Mouse (Mus musculus) bone marrow macrophage, adult 2 months (primary cell): Measurements from ENCODE around the gene Ubxn1. TPM values are rescaled to one million over a fixed set of nuclear protein-coding genes. Genes with fewer than 3 reads are reported as not detected.
A peak's percentile ranks its signal among the peaks of the same experiment; 100 is the strongest.

Experiments used
- H3K27ac ChIP-seq: 2 replicates; pipeline ENCODE4 v1.5.1; 2012; ENCODE audit warnings: low read depth, low read length; ENCODE audit not compliant: insufficient read depth
- H3K4me1 ChIP-seq: 2 replicates; pipeline ENCODE4 v1.6.1; 2012; ENCODE audit warnings: low read length; ENCODE audit not compliant: control insufficient read depth, insufficient read depth
- H3K4me3 ChIP-seq: 2 replicates; pipeline ENCODE4 v1.5.1; 2012; ENCODE audit warnings: mild to moderate bottlenecking, low read length, moderate library complexity; ENCODE audit not compliant: insufficient read depth
- CTCF ChIP-seq: IDR thresholded peaks from 2 replicates; pipeline ENCODE4 v1.5.1; 2012; ENCODE audit warnings: low read depth, mild to moderate bottlenecking, low read length, moderate library complexity
- POLR2A ChIP-seq: IDR thresholded peaks from 2 replicates; pipeline ENCODE4 v1.6.1; 2012; ENCODE audit warnings: mild to moderate bottlenecking, low read depth, low read length, borderline replicate concordance
- polyA plus RNA-seq: library from polyadenylated mRNA; stranded (reverse); fragments of >200 nt; gene quantifications from 2 replicates; pipeline ENCODE4 v1.2.4, GENCODE M21; 2012; ENCODE audit not compliant: missing spikeins, insufficient read depth, insufficient read length

The Ubxn1 gene
- polyA plus RNA-seq, 1 experiment, result 193 TPM

DNA sequence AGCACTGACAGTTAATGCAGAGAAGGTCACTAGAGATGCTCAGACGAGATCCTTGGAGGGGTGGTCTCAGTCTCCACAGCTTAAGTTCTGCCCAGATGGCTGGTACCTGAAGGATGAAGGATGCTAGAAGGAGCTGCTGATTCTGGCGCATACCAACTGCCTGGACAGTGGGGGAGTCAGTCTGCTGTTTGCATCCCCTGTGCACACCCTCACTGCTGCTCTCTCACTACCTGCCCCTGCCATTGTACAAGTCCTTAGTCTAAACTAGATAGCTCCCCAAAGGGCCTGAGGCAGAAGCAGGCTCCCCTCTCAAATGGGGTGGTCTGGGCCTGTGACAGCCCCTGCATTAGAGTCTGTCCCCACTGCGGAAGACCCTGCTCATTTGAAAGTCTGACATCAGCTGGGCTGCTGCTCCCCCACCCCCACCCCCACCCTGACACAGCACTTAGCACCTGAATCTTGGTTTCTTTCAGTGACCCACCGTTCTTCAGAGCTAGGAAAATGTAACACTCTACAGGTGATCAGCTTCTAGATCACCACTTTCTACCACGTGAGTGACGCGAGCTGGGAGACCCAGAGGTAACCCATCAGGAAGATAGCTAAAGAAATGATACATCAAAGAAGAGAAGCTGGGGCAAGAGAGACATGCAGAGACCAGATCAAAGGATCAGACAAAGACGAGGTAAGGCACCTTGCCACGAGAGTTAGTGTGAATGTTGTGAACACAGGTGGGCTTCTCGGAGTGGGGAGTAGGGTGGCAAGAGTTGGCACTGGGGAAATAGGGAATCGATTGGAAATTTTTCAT is 32.0 kb upstream of the Ubxn1 start, which contains the start of gene Gng3:
TSS of gene Gng3 (minus strand) at position 92 of the 805 bp plus-strand sequence.
- TF ChIP-seq POLR2A (no peak), CTCF (no peak)
- Histone ChIP-seq H3K27ac (no peak within 1 kb of the TSS), H3K4me1 (peaks cover 46% of the 10 kb centered on the region), H3K4me3 (peak within 1 kb of the TSS; percentile 66)

DNA sequence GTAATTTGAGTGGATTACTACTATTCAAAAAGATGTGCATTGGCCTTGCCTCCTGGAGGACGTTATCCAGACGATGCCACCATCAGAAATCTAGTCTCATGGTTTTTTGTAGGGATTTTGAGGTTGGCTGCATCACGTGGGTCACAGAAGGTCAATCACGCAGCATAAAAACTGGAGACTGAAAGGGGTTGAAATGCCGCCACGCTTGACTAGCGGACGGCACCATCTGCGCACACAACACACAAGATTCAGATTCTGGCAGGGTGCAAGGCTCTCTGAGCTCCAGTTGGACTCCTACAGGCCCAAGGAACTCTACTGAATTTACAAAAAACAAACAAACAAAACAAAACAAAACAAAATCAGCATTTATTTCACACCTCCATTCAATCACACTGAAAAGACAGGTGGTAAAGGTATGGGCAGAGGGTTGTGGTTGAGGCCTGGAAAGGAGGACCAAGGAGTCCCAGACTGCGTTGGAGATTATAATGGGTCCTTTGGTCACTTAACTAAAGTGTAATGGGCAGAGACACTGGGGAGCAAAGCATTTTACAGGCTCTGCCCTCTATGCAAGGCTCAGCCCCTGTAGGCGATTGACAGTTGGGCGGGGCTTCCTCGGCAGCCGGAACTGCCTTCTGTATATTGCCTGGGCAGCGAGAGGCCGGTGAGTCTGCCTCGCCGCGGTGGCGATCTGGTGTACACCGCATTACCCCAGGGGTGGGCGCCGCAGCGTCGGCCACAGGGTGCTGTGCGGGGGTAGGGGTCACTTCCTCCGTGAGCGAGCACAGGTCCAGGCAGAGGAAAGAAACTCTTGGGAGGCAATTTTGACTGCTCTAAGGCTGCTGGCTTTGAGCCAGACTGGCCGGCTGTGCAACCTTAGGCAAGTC is 31.1 kb upstream of the Ubxn1 start:
- Histone ChIP-seq H3K27ac (peak overlapping the region; percentile 46), H3K4me1 (peaks cover 51% of the 10 kb centered on the region), H3K4me3 (peak overlapping the region; percentile 83)
- TF ChIP-seq POLR2A (peak; percentile 91), CTCF (no peak)

DNA sequence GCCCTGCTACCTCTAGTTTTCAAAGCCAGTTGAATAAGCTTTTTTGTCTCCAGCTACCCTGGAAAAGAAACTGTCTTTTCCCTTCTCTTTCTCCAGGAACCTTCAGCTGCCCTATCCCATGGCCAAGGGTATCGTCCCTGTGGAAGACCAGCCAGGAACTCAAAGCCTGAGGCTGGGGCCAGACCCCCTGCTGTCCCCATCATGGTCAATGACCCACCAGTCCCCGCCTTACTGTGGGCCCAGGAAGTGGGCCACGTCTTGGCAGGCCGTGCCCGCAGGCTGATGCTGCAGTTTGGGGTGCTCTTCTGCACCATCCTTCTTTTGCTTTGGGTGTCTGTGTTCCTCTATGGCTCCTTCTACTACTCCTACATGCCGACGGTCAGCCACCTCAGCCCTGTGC is 30.3 kb upstream of the Ubxn1 start:
- TF ChIP-seq CTCF, result no peak
- Histone ChIP-seq H3K4me3 (peak overlapping the region; percentile 83), H3K4me1 (peaks cover 51% of the 10 kb centered on the region), H3K27ac (no peak overlapping the region)

DNA sequence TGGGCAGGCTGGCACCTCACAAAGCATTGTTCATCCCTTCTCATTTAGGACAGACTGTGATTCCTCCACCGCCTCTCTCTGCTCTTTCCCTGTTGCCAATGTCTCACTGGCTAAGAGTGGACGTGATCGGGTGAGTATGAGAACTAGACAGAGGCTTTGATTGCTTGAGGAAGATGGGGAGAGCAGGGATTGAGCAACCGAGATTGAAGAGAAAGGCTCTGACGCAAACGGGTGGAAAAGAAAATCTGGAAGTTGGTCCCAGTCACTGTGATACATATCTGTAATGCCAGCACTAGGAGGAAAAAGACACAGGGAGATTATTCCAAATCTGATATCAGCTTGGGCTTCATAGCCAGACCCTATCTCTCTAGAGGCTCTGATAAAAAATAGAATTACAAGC is 28.3 kb upstream of the Ubxn1 start:
- Histone ChIP-seq H3K4me3 (no peak overlapping the region), H3K4me1 (peaks cover 45% of the 10 kb centered on the region), H3K27ac (peak overlapping the region; percentile 73)
- TF ChIP-seq POLR2A, result no peak
- no peak for TF ChIP-seq CTCF

DNA sequence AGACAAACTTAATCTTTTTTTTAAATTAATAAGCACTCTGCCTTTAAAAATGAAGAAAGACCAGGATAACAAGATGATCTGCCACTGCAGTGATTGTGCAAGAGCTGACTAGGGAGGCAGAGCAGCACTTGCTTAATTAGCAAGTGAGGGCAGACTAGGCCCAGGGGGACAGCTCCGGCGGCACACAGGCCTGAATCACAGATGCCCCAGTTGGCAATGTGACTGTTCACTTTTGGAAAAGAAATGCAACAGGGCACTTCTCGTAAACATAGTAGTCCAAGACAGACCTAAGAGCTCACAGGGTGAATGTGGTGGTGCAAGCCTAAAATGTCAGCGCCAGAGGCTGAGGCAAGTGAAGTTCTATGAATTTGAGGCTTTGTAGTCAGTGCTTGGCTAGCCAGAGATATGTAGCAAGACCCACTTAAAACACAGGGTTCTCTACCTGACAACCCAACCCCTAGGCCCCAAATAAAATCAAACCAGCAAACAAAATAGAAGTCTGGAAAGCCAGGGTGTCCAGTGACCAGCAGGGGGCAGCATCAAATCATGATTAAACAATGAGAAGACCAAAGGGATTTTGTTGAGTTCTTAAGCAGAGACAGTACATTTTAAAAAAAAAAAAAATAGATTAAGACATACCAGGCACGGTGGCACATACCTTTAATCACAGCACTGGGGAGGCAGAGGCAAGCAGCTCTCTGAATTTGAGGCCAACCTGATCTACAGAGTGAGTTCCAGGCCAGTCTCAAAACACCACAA is 26.7 kb upstream of the Ubxn1 start:
- Histone ChIP-seq H3K4me3 (peak overlapping the region; percentile 7; the same call in 1 of the 2 replicates), H3K27ac (peak overlapping the region; percentile 44), H3K4me1 (peaks cover 39% of the 10 kb centered on the region)
- TF ChIP-seq POLR2A (no peak), CTCF (peak; percentile 28; the same call in 1 of the 2 replicates)

DNA sequence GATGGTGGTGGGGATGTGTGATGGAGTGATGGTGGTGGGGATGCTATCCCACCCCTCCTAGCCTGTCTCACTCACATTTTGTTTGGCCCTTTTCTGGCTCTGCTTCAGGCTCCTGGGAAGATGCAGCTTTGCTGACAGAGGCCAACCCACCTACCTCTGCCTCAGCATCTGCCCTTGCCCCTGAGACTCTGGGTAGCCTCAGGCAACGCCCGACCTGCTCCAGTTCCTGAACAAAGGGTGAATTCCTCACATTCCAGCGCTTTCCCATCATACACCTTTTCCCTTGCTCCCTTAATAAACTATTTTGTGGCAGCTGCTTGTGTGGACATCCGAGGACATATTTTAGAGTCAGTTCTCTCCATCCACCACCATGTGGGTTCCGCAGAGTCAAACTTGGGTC is 22.9 kb upstream of the Ubxn1 start:
- Histone ChIP-seq H3K27ac (no peak overlapping the region), H3K4me1 (peaks cover 24% of the 10 kb centered on the region), H3K4me3 (no peak overlapping the region)
- TF ChIP-seq CTCF, result no peak
- no peak for TF ChIP-seq POLR2A

DNA sequence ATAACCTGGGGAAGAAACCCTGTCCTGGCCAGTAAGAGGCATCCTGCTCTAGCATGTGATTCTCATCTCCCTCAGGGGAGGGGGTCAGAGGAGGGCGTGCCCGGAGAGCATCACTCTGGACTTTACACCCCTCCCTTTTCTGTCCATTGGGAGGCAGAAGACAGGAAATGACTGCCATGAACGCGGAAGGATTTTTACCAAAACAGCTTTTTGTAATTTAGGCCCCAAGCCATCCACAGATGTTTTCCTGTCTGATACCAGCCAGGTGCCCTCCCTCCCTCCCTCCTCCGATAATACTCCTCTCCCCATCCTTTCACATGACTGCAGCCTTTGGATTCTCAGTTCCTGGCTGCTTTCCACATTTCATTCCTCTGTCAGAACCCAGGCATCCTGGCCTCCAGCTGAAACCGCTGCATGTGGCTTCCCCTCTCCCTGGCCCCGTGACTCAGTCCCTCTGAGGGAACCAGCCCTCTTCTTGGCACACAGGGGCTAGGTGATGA is 20.8 kb upstream of the Ubxn1 start, which contains the start of gene Lrrn4cl:
TSS of gene Lrrn4cl (plus strand) at position 367 of the 500 bp plus-strand sequence.
- TF ChIP-seq CTCF, result no peak
- Histone ChIP-seq H3K4me3 (no peak within 1 kb of the TSS), H3K27ac (no peak within 1 kb of the TSS), H3K4me1 (peaks cover 10% of the 10 kb centered on the region)

DNA sequence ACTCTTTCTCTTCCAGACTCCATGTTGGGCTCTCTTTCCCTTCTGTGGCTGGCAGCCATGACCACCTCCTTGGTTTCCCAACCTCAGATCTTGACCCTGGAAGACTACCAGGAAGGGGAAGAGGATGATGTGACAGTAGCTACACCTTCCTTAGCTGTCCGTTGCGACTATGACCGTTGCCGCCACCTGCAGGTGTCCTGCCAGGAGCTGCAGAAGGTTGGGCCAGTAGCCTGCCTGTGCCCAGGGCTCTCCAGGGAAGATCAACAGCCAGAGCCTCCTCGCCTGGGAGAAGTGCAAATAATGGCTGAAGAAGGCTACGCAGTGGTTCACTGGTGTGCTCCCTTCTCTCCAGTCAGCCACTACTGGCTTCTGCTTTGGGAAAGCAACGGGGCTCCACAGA is 19.7 kb upstream of the Ubxn1 start:
- Histone ChIP-seq H3K4me1 (peaks cover 15% of the 10 kb centered on the region), H3K27ac (no peak overlapping the region), H3K4me3 (no peak overlapping the region)
- no peak for TF ChIP-seq POLR2A
- TF ChIP-seq CTCF, result no peak

DNA sequence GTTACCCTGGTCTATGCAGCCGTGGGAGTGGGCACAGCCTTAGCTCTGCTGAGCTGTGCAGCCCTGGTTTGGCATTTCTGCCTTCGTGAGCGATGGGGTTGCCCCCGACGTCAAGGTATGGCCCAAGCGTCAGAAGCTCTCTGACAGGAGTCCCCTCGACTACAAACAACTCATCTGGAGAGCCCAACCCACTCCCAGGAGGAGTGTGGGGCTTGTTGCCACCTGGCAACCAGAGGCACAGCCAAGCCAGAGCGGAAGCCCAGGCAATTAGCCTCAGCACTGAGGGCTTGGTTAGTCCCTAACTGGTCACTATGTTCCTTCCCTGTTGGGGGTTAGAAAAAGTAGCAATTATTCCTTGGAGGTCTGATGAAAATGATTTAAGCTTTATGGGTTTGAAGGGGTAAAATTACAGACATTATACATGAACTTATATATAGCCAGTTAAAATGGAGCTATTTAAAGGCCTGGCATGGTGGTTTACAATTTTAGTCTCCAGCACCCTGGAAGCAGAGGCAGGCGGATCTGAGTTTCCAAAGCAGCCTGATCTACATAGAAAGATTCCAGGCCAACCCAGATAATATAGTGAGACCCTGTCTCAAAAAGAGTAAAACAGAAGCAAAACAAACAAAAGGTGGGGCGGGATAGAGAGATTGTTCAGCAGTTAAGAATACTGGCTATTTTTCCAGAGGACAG is 18.9 kb upstream of the Ubxn1 start:
- peaks cover 15% of the 10 kb centered on the region for H3K4me1 ChIP-seq
- TF ChIP-seq CTCF (no peak), POLR2A (no peak)
- no peak overlapping the region for H3K27ac ChIP-seq
- no peak overlapping the region for H3K4me3 ChIP-seq
